Mouse (Mus musculus) urinary bladder, postnatal 14 days (tissue): Measurements from ENCODE around the gene Hectd1.

Experiments
- DNase-seq: peaks from one replicate; pipeline ENCODE4 v3.0.0; 2021; ENCODE audit warnings: low spot score

The Hectd1 gene

DNA sequence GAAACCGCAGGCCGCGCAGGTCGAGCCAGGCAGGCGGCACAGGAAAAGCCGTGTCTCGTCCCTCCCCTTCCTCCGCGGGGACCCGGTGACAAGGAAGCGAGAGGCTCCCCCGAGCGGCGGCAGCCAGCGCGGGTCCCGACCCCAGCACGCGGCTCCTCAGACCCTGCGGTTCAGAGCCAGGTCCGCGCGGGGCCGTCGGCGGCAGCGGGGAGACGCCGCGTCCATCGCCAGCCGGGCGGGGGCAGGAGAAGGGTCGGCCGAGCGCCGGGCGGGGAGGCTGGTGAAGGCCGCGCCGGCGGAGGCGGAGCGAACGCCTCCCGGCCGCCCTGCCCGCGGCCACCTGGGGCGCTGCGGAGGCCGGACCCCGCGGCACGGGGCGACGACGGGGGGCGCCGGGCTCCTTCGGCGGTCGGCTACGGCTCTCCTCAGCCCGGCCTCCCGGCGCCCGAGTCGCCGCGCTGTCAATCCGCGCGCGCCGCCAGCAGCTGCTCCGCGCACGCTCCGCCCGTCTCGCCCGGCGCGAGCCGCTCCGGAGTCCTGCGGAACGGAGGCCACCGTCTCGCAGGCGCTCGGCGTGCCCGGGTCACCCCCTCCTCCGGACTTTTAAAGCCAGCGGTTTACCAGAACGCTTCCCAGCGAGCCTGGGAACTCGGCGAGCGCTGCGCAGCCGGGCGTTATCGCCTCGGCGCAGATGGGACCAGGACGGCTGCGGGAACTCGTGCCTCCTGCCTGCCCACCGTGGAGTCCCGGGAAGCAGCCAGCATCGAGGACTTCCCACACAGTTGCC is at the start of gene Hectd1:
Gene Hectd1, minus strand, starts transcription at position 247 of the 787 bp plus-strand sequence.
- peak; percentile 80 for DNase-seq

DNA sequence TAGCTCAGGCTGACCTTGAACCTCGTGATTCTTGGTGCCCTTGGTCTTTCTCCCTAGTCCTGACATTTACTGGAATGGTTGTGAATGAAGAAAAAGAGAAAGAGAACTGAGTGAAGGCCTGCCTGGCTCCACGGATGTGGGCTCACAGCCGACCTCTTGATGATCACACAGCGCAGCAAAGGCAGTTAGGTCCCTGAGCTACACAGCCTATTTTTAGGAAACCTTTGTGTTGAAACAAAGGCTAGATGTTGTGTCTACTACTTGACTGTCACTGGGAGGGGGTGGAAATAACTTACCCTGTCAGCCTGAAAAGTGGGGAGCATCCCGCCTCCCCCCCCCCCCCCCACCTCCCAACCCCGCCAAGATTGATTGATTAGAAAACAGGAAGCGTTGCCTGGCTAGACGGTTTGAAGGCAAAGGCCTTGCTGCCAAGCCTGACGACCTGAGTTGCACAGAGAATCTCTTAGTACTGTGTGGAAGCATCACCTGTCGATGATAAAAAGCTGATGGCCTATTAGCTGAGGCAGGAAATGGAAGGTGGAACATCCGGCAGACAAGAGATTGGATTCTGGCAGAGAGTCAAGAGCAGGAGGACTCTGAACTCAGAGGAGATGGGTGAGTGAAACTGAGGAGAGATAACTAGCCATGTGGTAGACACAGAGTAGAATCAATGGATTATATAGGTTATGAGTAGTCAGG is 42.3 kb upstream of the Hectd1 start:
- no peak for DNase-seq

DNA sequence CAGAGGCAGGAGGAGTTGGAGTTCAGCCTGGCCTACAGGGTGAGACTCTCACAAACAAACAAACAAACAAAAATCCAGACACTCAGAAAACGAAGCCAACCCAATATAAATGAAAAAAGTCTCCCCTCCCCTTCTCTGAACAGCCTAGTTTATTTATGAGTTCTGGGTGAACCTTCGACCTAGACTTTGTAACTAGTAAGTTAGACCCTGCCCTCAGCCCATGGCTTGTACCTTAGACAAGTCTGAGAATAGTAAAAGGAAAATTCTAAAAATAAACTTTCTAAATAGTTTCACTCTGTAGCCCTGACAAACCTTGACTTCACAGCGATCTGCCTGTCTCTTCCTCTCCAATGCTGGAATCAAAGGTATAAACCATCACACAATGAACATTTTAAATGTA is 40.2 kb upstream of the Hectd1 start:
- no peak for DNase-seq

DNA sequence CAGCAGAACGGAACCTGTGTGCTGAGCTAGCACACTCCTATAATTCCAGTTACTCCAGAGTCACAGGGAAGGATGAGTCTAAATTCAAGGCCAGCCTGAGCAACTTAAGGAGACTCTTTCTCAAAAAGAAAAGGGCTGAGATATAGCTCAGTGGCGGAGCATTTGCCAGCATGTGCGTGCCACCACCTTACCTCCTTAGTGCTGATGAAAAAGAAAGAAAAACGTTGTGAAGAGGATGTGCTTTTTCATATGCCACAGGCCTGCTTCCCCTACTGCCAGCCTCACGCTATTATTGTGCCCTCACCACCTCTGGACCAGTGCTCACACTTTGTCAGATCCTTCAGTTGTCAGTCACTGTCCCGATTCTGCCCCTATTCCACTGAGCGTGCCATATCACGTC is 37.7 kb upstream of the Hectd1 start:
- DNase-seq: no peak

DNA sequence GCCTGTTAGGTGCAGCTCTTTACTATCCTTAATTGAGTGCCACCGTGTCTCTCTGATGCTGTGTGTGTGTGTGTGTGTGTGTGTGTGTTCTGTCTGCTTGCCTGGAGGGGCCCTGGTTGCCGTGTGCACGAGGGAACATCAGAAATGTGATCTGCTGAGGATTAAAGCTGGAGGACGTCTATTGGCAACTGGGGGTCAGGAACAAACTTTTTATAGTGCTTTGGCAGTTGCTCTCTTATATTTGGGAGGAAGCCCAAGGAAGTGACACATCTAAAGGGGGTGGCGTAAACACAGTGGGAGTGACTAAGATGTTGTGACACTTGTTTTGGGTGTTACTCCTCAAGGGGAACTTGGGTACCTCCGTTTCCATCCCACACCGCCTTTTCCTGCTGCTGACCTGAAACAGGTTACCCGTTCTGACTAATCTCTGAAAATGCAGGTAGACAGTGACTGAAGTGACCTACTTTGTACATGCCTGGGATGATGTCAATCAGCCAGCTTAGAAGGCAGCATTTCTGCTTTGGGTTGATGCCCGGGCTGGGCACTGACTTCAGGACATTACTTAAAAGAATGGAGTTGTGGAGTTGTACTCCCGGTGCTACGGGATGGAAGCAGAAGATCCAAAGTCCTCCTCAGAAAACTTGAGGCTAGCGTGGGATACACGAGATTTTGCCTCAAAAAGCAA is 37.0 kb upstream of the Hectd1 start:
- peak; percentile 42 for DNase-seq

DNA sequence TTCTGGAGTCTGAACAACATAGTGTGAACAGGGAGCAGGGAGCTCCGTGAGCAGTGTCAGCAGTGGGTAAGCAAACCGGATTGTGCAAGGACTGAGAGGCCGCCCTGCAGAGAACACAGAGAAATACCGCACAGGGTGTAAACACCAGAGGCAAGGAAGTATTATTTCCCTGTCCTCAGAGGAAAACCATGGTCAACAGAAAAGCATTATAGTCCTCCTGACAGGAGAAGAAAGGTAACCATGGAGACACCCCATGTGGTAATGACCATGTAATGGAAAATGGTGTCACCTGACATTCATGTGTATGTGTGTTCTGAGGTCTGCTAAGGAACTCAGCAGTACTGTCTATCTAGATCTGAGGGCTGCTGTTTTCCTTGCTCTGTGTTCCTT is 36.4 kb upstream of the Hectd1 start:
- peak; percentile 62 for DNase-seq

DNA sequence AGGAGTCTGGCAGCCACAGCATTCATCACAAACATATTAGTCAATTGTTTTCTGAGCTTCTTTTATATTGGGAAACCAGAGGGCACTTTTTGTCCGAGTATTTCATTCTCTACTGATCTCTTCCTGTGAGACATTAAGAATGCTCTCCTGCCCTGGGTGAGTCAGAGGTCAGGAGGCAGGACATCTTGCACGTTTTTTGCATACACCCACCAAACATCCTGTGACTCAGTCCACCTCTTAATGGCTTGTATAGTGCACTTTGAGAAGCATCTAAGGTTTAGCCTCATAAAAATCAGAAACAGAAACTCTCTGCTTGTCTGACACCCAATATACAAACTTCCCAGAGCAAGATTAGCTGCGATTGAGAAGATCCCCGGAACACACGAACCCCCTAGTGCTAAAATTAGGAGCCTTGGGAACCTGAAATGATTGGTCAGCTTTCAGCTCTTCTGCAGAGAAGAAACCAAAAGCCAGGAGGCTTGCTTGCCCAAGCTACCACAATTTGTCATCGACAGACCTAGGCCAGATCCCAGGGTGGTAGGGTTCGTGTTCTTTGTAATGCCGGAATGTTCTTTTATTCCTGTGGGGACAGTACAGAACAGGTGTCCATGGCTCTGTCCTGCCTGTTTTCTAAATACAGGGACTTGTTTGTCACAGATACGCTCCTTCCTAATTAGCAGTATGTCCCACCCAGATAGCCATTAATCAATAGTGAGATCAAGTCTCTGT is 35.9 kb upstream of the Hectd1 start:
- no peak for DNase-seq

DNA sequence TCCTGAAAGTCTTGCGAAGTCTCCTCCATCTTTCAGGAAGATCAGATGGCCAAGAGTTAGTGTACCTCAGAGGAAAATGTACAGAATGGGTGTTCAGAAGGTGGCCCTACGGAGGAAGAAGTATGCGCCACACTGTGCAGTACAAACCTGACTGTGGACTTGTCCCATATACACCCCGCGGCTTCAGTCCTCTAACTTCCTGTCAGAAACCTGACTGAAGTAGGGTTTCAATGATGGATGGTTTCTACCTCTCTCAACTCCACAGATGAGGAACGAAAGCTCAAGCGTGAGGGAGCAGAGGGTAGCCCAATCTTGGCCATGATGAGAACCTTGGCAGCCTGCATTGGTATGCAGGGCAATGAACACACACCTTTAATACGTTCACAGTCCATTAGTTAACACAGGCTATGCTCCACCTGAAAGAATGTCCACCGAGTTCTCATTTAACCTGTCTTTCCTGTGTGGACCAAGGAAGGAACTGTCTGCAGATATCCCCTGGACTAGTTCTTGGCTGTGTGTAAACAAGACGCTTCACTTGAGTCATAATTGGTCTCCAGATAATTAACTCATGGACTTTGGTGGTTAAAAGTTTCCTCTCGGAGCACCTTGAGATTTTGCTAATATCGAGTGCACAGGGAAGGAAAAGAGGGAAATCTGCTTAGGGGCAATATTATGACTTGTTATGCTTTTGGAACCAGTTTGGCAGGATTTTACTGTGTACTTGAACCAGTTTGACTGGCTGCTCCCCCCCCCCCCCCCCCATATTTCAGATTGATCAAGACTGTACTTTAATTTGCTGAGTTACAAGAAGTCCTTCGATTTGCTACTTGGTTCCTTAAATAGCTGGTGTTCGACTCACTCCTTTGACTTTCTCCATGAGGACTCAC is 34.0 kb upstream of the Hectd1 start:
- no peak for DNase-seq

DNA sequence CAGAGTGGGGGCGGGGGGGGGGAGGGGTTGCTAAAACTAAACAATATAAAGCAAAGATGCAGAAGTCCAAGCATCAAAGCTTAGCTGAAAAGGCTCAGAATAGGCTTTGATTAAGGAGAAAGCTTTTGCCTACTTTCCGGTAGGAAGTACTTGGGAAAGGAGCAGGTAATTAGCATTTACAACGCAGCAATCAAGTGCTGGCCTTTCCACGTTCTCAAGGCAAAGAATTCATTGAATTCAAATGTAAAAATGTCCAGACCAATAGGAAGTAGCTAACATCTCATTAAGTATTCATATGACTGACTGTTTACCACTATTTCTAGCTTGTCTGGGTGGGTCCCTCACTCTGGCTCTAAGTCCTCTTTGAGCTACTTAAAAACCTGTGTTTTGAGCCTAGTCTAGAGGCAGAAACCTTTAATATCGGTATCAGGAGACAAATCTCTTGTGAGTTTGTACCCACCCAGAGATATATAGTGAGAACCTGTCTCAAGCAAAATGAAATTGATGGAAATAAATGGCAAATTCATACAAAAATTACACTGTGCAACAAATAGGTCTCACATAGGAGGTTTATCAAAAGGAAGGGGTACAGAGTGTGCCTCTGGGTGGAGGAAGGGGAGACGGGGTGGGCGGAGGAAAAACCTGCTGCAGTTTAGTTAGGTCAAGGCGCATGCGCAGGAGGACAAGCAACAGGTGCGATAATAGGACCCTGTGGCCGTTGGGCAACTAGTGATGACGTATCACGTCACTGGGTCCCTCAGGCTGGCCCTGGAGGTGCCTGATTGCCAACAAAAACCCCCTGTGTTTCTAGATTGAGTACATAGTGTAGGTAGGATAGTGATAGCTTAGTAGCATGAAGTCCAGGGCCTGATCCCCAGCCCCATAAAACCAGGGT is 29.0 kb upstream of the Hectd1 start:
- no peak for DNase-seq

DNA sequence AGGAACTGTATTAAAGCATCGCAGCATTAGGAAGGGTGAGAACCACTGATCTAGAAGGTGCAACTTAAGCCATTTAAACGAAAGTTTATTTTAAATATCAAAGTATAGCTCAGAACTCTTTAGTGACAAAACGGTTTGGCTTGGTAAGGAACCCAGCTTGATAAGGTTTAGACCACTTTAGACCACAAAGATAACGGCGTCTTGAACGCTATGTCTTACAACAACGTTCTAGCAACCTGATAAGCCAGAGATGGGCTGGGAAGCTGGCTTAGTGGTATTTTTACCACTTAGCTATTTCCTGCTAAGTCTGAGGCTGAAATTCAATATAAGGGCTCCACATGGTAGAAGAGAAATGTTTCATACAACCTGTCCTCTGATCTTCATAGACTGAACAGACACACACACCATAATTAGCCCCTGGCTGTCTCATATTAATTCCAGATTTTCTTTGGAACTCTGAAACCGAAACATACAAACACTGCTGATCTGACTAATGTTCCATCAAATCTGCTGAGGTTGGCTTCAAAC is 27.5 kb upstream of the Hectd1 start:
- no peak for DNase-seq

DNA sequence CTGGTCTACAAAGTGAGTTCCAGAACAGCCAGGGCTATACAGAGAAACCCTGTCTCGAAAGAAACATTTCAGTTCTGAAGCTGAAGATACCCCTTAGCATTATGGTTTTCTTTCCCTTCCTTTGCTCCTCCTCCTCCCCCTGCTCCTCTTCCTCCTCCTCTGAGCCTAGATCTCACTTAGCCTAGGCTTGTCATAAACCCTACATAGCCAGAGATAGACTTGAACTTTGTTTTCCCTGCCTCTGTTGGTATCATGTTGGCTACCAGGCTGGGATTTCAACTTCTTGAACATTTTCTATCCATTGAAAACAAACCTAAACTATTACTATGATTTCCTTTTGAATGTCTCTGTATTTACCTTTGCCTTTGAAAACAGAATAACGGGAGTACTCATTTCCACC is 26.5 kb upstream of the Hectd1 start:
- DNase-seq: no peak

DNA sequence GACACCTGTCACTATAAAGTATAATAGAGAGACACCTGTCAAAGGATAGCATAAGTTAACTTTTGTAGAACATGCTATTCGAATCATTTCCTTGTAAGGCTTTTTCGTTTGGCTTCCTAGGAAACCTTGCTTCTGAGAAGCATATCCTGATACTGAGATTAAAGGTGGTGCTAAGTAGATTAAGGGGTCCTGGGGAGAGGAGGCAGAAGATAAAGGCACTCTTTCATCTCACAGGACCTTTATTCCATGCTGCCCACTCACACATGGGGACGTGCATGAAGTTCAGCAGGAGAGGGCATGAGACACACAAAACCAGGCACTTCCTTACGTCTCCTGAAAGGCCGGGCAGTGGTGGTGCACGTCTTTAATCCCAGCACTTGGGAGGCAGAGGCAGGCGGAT is 26.1 kb upstream of the Hectd1 start:
- no peak for DNase-seq

DNA sequence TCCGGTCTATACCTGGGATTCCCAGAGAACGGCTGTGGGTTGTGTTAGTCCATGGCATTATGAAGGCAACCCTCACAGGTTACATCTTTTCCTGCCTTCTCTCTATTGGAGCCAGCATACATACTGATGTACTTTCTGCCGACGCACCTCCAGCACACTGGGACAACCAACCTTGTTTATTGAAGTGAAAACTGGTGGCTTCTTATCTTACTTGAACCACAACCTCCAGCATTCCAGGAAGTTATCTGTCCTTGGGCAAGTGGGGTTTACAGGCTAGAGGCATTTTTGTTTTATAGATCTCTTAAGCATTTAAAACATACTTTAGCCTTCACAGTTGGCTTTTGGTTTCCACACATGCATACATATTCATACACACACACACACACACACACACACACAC is 22.3 kb upstream of the Hectd1 start:
- DNase-seq: no peak

DNA sequence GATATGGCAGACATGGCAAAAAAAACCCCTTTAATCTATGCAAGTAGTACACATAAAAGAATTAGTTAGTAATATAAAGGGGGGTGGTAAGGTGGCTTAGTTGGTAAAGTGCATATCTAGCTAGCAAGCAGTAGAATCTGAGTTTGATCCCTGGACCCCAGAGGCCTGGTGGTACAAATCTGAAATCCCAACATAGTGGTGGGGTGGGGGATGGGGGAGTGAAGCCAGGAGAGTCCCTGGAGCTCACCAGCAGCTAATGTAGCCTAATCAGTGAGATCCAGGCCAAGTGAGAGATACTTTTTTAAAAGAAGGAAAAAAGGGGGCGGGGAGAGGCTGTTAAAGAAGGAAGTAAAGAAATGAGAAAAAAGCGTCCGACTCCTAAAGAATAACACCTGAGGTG is 21.8 kb upstream of the Hectd1 start:
- DNase-seq: no peak

DNA sequence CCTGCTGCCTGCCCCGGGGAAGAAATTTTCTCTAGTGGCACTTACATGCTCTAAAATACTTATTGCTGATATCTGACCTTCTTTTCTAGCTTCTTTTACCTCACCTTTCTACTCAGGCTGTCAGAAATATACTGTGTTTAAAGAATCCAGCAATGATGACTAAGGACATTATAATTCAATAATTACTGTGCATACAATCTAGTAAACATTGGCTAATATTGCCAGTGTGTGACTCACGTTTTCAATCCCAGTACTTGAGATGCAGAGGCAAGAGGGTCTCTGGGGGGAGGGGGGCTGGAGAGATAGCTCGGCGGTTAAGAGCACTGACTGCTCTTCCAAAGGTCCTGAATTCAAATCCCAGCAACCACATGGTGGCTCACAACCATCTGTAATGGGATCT is 21.0 kb upstream of the Hectd1 start:
- no peak for DNase-seq

DNA sequence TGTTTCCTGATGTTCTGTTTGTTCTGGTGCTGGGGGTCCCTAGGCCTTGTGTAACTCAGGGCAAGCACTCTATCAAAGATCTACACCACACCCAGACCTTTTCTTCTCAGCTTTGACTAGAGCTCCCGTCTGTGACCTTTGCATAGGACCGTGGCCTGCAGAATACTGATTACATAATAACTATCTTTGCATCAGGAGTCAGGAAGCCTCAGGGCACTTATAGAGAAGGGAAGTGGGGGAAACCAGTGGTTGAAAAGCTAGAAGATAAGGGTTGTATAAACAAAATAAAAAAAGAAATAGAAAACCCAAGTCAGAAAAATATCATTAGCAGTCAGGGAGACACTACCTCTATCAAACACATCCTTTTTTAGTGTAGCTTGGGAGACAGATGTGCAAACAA is 20.6 kb upstream of the Hectd1 start:
- DNase-seq: no peak

DNA sequence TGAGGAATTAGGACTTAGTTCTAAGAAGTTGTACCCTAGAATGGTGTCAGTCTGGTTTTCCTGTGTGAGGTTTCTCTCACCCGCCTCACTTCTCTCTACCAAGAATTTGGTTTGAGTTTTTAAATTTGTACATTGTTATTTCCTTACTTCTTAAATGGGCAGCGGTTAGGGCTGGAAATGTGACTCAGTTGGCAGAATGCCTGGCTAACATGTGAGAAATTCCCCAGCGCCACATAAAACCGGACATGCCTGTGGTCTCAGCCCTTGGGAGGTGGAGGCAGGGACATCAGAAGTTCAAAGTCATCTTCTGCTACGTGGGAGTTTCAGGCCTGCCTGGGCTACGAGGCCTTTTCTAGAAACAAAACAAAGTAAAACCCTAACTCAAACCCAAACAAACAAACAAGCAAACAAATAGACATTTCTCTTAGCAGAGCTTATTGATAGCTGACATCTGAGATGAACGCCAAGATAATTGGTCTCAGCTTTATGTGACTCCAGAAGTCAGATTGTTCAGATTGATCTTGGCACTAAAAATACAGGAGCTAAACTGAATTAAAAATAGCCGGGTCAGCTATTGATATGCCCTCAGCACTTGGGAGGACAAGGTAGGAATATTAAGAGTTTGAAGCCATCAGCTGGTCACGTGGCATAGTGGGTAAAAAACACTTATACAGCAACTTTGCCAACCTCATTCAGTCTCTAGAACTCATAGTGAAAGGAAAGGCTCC is 18.8 kb upstream of the Hectd1 start:
- DNase-seq: peak; percentile 76

DNA sequence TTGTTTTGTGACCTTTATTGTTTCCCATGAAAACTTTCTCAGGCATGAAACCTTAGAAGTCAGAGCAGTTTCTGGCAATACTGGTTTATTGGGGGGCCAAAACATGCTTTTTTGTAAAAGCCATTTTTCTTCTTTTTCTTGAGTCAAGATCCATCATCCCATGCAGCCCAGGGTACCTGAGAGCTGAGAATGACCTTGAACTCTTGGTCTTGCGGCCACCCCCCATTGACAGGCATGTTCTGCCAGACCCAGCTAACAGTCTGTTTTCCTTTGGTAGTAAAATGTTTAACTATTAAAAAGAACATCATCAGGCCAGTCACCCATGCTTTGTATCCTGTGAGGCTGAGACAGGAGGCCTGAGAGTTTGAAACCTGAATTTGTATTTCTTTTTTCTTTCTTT is 15.9 kb upstream of the Hectd1 start:
- DNase-seq: no peak

DNA sequence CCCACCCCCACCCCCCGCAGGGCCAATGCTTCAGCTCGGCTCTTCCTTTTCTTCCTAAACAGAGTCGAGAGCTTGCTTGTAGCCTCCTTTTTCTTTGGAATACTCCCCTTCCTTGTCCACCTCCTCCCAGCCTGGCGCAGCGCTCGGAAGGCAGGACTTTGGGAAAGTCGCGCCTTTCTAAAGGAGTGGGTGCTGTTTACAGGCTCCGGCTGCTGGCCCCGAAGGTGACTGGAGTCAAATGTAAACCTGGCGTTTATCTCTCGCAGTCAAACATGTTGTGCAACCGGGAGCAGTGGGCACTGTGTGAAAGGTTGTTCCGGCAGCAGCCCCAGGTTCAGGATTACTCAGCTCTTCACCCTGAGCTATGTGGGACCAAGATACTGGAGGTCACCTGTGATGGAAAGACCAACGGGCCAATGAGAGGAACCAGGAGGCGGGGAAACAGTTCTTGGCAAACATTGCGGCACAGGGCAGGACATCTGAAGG is 15.5 kb upstream of the Hectd1 start:
- peak; percentile 95 for DNase-seq
